Mouse (Mus musculus): ENCODE results near the gene Syngr3.

GRCm38 (mm10) chr17:24636781-24637481 lies 52.8 kb downstream of the Syngr3 start:
- TF ChIP-seq CTCF (IDR thresholded peaks at IDR 0.05; ENCODE audit: borderline replicate concordance, extremely low read depth, insufficient read depth, insufficient read length) (no peak), POLR2A (IDR thresholded peaks at IDR 0.05; ENCODE audit: borderline replicate concordance, extremely low read depth, insufficient read depth, insufficient read length, poor library complexity, severe bottlenecking) (no peak)

All from brain, embryonic 14.5 days (tissue).